Mouse (Mus musculus) left cerebral cortex, postnatal 4 days (tissue): ENCODE measurements around the gene Cacna2d2. TPM values are rescaled to one million over a fixed set of nuclear protein-coding genes. Genes with fewer than 3 reads are reported as not detected.

ENCODE experiments used
- DNase-seq: peaks from one replicate; pipeline ENCODE4 v3.0.0-alpha.2; 2022
- intact Hi-C: fragments of 180-260 bp; cut with DNase I; formaldehyde crosslinking; loops from one replicate; pipeline ENCODE4 v1.15.1; 2025
- total RNA-seq, 2 experiments: library from RNA; stranded (reverse); gene quantifications; 2 replicates each; pipeline ENCODE4 v1.2.3; 2021

Gene Cacna2d2
- total RNA-seq, 2 experiments from 2014 or later = 31.9 to 50.0 TPM

DNA sequence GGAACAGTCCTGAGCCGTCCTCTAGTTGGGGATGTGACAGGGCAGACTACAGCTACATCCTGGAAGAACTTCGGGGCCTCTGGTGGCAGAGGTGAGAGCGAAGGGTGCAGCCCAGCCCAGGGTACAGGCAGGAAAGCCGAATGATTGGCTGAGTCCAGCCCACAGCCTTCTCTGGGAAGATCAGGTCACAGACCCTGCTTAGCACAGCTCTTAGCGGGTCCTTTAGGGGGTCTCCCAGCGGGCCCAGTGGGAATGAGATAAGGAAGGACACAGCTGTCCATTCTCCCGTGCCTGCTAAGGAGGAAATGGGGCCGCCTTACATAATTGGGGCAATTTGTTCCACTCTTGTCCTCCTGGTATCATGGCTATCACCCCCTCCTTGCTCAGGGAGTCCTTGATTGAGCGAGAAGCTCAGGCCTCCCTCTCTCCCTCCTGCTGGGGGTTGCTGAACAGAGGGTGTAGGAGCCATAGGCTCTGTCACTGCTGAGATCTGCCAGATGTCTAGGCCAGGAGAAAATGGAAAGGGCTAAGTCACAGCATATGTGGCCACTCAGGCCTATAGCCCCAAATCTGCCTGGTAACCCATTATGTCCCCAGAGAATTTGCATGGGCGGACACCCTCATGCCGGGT, 52.6 kb downstream of the Cacna2d2 start:
- DNase-seq = no peak
- intact Hi-C loops = no loop called here

- DNase-seq = no peak
- intact Hi-C loops = no loop called here
Observed at GRCm38 (mm10) chr9:107452552-107452951, 53.1 kb downstream of the Cacna2d2 start.

GRCm38 (mm10) chr9:107453151-107453550, 53.7 kb downstream of the Cacna2d2 start:
- DNase-seq = no peak

GRCm38 (mm10) chr9:107456667-107457066, 57.3 kb downstream of the Cacna2d2 start:
- peak; percentile 87 for DNase-seq
- intact Hi-C loops = loop anchor here (5.0 kb wide), 1 partner anchor 84 kb away; no protein-coding TSS in a partner anchor

More at GRCm38 (mm10) chr9:107453151-107453550, 53.7 kb downstream of the Cacna2d2 start:
- intact Hi-C loops = no loop called here

GRCm38 (mm10) chr9:107462907-107463306, 63.5 kb downstream of the Cacna2d2 start:
- DNase-seq = no peak
- intact Hi-C loops = no loop called here

GRCm38 (mm10) chr9:107463509-107463908, 64.1 kb downstream of the Cacna2d2 start:
- intact Hi-C loops = no loop called here
- peak; percentile 90 for DNase-seq

GRCm38 (mm10) chr9:107464130-107464529, 64.7 kb downstream of the Cacna2d2 start:
- no peak for DNase-seq
- intact Hi-C loops = no loop called here

GRCm38 (mm10) chr9:107465657-107466056, 66.2 kb downstream of the Cacna2d2 start:
- intact Hi-C loops = no loop called here
- no peak for DNase-seq

DNA sequence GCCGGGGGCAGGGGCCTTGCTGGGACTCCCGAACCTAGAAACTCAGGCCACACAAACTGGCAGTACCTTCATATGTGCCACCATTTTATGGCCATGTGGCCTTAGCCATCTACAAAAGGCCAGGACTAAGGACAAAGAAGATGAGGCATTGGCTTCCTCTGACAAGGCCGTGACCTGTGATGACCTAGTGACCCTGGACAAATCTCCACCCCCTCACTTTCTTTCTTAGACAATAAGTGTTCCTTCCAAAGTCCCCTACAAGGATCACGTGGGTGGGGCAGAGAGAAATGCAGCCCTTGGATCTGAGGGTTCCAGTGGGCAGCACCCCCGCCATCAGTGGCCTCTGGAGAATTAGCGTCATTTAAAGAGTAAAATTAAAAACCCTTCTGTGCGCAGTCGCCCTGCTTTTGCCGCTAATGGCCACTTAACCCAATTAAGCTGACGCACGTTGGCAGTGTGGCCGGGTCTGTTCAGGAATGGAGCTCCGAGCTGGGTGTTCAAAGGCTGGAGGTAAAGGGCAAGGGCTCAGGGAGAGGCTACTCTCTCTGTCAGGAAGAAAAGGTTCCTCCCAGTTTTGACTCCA, 69.9 kb downstream of the Cacna2d2 start:
- intact Hi-C loops = no loop called here
- DNase-seq = no peak

GRCm38 (mm10) chr9:107470427-107470826, 71.0 kb downstream of the Cacna2d2 start:
- DNase-seq = peak; percentile 35
- intact Hi-C loops = no loop called here

DNA sequence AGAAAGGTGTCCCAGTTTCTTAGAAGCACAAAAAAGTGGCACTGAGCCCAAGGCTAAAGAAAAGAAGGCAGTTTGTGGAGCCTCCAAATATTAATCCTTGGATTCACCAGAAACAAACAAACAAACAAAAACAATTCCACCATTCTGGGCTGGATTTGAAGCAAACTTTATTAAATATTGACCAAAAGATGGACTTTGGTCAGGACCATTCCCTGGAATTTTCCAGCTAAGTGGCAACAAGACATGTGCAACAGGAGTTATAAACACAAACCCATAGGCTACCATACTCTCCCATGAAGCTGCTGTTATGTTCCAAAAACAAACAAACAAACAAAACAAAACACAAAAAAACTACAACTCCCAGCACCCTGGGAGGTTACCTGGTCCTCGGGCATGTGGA, 74.6 kb downstream of the Cacna2d2 start:
- DNase-seq = no peak
- intact Hi-C loops = no loop called here

- intact Hi-C loops = no loop called here
- no peak for DNase-seq
Observed at GRCm38 (mm10) chr9:107478979-107479378, 79.6 kb downstream of the Cacna2d2 start.

DNA sequence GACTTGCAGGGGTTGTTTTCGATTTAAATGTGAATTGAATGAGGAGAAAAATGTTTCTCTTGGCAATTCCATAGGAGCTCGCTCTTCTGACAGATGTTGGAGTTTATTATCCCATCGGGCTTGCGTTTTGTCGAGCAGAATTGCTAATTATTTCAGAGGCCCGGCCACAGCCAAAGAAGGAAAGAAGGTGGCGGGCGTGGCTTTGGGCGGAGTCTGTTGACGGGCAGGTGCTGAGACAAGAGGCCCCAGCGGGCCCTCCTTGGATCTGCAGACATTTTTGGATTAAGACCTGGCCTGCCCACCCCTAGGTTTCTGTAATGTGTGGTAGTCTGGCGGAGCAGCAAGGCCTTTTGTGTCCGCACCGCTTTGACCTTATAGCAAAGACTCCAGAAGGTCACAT, 80.2 kb downstream of the Cacna2d2 start:
- no peak for DNase-seq
- intact Hi-C loops = no loop called here

DNA sequence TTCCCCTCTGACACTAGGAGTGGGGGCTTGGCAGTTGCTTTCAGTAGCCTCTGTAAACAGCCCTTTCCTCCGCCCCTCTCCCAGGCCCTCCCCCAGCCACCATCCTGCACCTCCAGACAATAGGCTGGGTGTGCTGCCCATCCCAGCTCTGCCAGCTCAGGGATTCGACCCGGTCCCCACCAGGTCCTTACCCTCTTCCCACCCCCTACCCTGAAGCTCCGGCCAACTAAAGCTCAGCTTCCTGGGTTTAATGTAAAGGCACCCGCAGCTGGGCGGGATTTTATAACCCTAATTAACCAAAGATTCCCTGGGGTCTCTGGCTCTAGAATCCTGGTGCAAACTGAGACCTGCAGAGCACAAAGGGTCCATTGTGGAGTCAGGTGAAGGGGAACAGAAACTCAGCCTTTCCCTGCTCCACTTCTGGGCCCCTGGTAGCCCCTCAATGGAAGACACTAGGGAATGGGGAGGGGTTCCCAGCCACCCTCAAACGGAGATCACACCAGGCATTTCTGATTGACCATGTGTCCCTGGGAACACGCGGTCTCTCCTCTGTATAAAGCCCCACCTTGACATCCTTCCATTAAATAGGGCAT, 81.2 kb downstream of the Cacna2d2 start:
- no peak for DNase-seq
- intact Hi-C loops = no loop called here

GRCm38 (mm10) chr9:107481340-107481739, 81.9 kb downstream of the Cacna2d2 start:
- no peak for DNase-seq
- intact Hi-C loops = no loop called here

DNA sequence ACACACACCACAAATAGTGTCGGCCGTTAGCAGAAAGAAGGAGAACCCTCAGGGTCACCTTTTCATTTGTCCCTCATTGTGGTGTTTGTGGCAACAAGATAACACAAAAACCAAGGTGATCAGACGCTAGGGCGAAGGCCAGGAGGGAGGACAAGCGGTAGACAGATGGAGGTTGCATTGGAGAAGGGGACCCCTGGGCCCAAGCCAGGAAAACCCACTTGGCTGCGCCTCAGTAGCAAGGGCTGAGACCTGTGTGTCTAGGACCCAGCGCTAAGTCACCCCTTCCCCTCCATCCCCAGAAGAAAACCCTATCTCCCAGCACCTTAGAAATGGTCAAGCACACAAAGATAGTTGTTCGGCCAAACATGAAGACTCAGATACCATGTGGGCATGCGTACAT, 82.6 kb downstream of the Cacna2d2 start:
- intact Hi-C loops = no loop called here
- no peak for DNase-seq

- DNase-seq = no peak
- intact Hi-C loops = no loop called here
Observed at GRCm38 (mm10) chr9:107482770-107483169, 83.4 kb downstream of the Cacna2d2 start.

- DNase-seq = no peak
- intact Hi-C loops = no loop called here
Observed at GRCm38 (mm10) chr9:107483714-107484113, 84.3 kb downstream of the Cacna2d2 start.

GRCm38 (mm10) chr9:107484302-107484701, 84.9 kb downstream of the Cacna2d2 start:
- DNase-seq = peak; percentile 91
- intact Hi-C loops = no loop called here

DNA sequence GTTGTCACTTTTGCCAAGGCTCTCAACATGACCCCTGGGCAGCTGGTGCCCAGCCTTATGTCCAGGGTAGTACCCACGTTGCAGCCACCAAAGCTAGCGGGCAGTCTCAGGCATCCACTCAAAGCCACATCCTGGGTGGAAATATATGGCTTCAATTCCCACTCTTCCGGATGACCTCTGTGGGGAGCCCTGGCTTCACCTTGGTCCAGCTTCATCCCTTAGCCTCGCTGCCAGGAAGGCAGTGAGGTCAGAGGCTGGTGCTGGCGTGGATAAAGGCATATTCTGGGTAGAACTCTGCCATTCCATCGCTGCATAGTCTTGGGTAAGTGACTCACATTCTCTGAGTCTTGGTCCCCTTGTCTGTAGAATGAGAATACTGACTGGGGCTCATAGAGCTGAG, 85.4 kb downstream of the Cacna2d2 start:
- no peak for DNase-seq
- intact Hi-C loops = no loop called here

- no peak for DNase-seq
- intact Hi-C loops = no loop called here
Observed at GRCm38 (mm10) chr9:107486086-107486485, 86.7 kb downstream of the Cacna2d2 start.

DNA sequence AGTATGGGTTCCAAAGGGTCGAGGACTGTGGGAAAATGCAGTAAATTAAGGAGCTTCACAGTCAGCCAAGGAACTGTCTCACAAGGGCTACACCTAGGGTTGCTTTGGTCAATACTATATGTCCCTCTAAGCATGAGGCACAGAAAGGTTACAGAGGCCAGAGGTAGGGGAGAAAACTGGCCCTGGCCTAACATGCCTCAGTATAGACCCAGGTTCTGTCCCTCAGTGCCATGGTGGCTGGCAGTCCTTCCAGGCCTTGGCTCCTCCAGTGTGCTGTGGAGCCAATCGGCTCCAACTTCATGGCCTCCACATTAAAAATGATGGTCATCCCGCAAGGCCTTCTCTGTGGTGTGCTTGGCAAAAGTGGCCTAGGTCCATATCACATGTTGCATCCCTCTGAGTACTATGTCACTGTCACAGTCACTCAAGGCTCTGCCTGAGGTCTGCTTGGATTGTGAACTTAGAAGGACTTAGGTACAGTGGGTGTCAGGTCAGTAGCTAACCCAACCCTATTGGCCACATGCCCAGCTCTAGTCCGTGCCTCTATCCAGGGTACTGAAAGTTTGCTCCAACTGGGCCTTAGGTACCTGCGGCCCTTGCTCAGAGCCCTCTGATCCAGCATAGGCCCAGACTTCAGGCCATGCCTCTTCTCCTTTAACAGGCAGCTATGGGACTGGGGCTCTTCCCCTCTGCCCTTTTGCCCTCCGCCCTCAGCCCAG, 87.3 kb downstream of the Cacna2d2 start:
- intact Hi-C loops = no loop called here
- no peak for DNase-seq
